Mouse (Mus musculus) liver, embryonic 14.5 days (tissue): ENCODE results near the gene Pitpnm1.
A peak's percentile ranks its signal among the peaks of the same experiment; 100 is the strongest.

Source experiments
- CTCF ChIP-seq: IDR thresholded peaks from 2 replicates; pipeline ENCODE4 v1.5.1; 2016; ENCODE audit warnings: antibody characterized with exemption, low read depth, control low read depth
- EP300 ChIP-seq: IDR thresholded peaks from 2 replicates; pipeline ENCODE4 v1.6.1; 2016; ENCODE audit warnings: antibody characterized with exemption, low read depth

- TF ChIP-seq CTCF (peak; percentile 3; the same call in 1 of the 2 replicates), EP300 (no peak)
These were observed 17.4 kb upstream of the Pitpnm1 start for GRCm38 (mm10) chr19:4082219-4082965.
